Mouse (Mus musculus): ENCODE measurements at regions not wholly inside any gene's neighbourhood (a gene's known extent, or its start where the extent isn't known, plus 50 kb on each side); places are given as distances from the start of the nearest gene placed in this dataset.
A peak's percentile ranks its signal among the peaks of the same experiment; 100 is the strongest.

GRCm38 (mm10) chr4:9031634-9032033 lies 792.8 kb upstream of the Car8 start:
- DNase-seq: no peak

GRCm38 (mm10) chr4:9028946-9029345 lies 790.1 kb upstream of the Car8 start:
- no peak for DNase-seq

GRCm38 (mm10) chr4:9028475-9028874 lies 789.6 kb upstream of the Car8 start:
- DNase-seq: peak; percentile 26

- DNase-seq: peak; percentile 90
Observed at GRCm38 (mm10) chr4:9027798-9028404, 789.1 kb upstream of the Car8 start.

- DNase-seq: no peak
Observed at GRCm38 (mm10) chr4:9027383-9027782, 788.5 kb upstream of the Car8 start.

GRCm38 (mm10) chr4:9026841-9027240 lies 788.0 kb upstream of the Car8 start:
- DNase-seq: no peak

GRCm38 (mm10) chr4:9025821-9026470 lies 787.1 kb upstream of the Car8 start:
- no peak for DNase-seq

GRCm38 (mm10) chr4:9024216-9024925 lies 785.5 kb upstream of the Car8 start:
- DNase-seq: peak; percentile 20

- DNase-seq: no peak
Observed at GRCm38 (mm10) chr4:9019241-9020110, 780.6 kb upstream of the Car8 start.

GRCm38 (mm10) chr4:9018236-9018635 lies 779.4 kb upstream of the Car8 start:
- DNase-seq: no peak

GRCm38 (mm10) chr4:9016504-9017040 lies 777.7 kb upstream of the Car8 start:
- no peak for DNase-seq

- DNase-seq: peak; percentile 34
Observed at GRCm38 (mm10) chr4:9015528-9016503, 777.0 kb upstream of the Car8 start.

- no peak for DNase-seq
Observed at GRCm38 (mm10) chr4:9014986-9015385, 776.1 kb upstream of the Car8 start.

GRCm38 (mm10) chr4:9012787-9013186 lies 773.9 kb upstream of the Car8 start:
- no peak for DNase-seq

- DNase-seq: no peak
Observed at GRCm38 (mm10) chr4:9011952-9012351, 773.1 kb upstream of the Car8 start.

- no peak for DNase-seq
Observed at GRCm38 (mm10) chr4:9011129-9011518, 772.3 kb upstream of the Car8 start.

GRCm38 (mm10) chr4:9010381-9011128 lies 771.7 kb upstream of the Car8 start:
- DNase-seq: no peak

- DNase-seq: no peak
Observed at GRCm38 (mm10) chr4:9009656-9010055, 770.8 kb upstream of the Car8 start.

- no peak for DNase-seq
Observed at GRCm38 (mm10) chr4:9005938-9006626, 767.2 kb upstream of the Car8 start.

- DNase-seq: no peak
Observed at GRCm38 (mm10) chr4:9003891-9004290, 765.0 kb upstream of the Car8 start.
